Mouse (Mus musculus) left cerebral cortex, postnatal 25 days (tissue): ENCODE measurements around the gene Tbcc. TPM values are rescaled to one million over a fixed set of nuclear protein-coding genes. Genes with fewer than 3 reads are reported as not detected.

Source experiments
- total RNA-seq, 2 experiments: library from RNA; stranded (reverse); gene quantifications; 2 replicates each; pipeline ENCODE4 v1.2.3; 2021

Gene Tbcc
- total RNA-seq, 2 experiments from 2014 or later = 32.4 to 36.7 TPM

Other genes with a start within 250 kb of the Tbcc start
- 10 to 100 TPM; 17.8 to 20.4 TPM for gene Klc4, start 244.7 kb upstream of the Tbcc start, total RNA-seq
- gene Mrpl2, start 244.5 kb upstream of the Tbcc start, total RNA-seq = 10 to 100 TPM; 51.0 to 51.5 TPM
- 10 to 100 TPM; 25.6 to 27.1 TPM for gene Cul7, start 240.3 kb upstream of the Tbcc start, total RNA-seq
- gene Rrp36, start 216.3 kb upstream of the Tbcc start, total RNA-seq = 10 to 100 TPM; 17.1 to 18.2 TPM
- 100 to 1,000 TPM; 117 to 123 TPM for gene Mea1, start 211.9 kb upstream of the Tbcc start, total RNA-seq
- 100 to 1,000 TPM; 211 to 226 TPM for gene Klhdc3, start 209.8 kb upstream of the Tbcc start, total RNA-seq
- gene Ppp2r5d, start 185.6 kb upstream of the Tbcc start, total RNA-seq = 10 to 100 TPM; 81.2 to 91.0 TPM
- gene Pex6, start 179.2 kb upstream of the Tbcc start, total RNA-seq = 10 to 100 TPM; 48.1 to 49.1 TPM
- under 1 TPM; 0.48 to 0.57 TPM for gene Gnmt, start 161.5 kb upstream of the Tbcc start, total RNA-seq
- 10 to 100 TPM; 65.5 to 66.0 TPM for gene Cnpy3, start 138.5 kb upstream of the Tbcc start, total RNA-seq
- not detected for gene Ptcra, start 127.0 kb upstream of the Tbcc start, total RNA-seq
- gene 2310039H08Rik, start 118.0 kb upstream of the Tbcc start, total RNA-seq = 10 to 100 TPM in 1 of 2 experiments, 1 to 10 TPM in 1; 5.7 to 10.8 TPM
- 10 to 100 TPM; 45.7 to 51.9 TPM for gene Rpl7l1, start 108.0 kb upstream of the Tbcc start, total RNA-seq
- gene Bicral, start 32.2 kb upstream of the Tbcc start, total RNA-seq = 10 to 100 TPM; 41.6 to 49.7 TPM
- gene Prph2, start 19.8 kb downstream of the Tbcc start, total RNA-seq = not detected
- gene Ubr2, start 119.9 kb downstream of the Tbcc start, total RNA-seq = 10 to 100 TPM; 50.6 to 57.0 TPM